Mouse (Mus musculus): ENCODE measurements at regions not wholly inside any gene's neighbourhood (a gene's known extent, or its start where the extent isn't known, plus 50 kb on each side); places are given as distances from the start of the nearest gene placed in this dataset.

- DNase-seq (ENCODE audit: low read depth, low spot score): no peak
These were observed 240.7 kb upstream of the Prep start for GRCm38 (mm10) chr10:44826271-44826670.

GRCm38 (mm10) chr10:44821666-44822065 lies 245.3 kb upstream of the Prep start:
- no peak for DNase-seq (ENCODE audit: low read depth, low spot score)

GRCm38 (mm10) chr10:44820379-44820778 lies 246.6 kb upstream of the Prep start:
- no peak for DNase-seq (ENCODE audit: low read depth, low spot score)

GRCm38 (mm10) chr10:44819361-44819760 lies 247.6 kb upstream of the Prep start:
- no peak for DNase-seq (ENCODE audit: low read depth, low spot score)

GRCm38 (mm10) chr10:44818615-44819014 lies 248.4 kb upstream of the Prep start:
- no peak for DNase-seq (ENCODE audit: low read depth, low spot score)

DNA sequence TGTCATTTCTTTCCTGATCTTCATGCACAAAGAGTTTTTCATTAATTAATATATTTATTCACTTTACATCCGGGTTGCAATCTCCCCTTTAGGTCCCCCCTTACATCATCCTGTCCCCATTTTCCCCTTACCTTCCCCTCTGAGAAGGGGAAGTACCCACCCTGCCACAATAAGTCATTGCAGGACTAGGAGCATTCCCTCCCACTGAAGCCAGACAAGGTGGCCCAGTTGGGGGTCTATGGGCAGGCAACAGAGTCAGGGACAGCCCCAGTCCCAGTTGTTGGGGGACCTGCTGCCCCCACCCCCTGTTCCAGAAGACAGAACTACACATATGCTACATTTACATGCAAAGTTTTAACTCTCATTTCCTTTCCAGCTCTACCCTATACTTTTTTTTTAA lies 267.9 kb upstream of the Prdm1 start:
- DNase-seq (ENCODE audit: low read depth, low spot score): no peak

DNA sequence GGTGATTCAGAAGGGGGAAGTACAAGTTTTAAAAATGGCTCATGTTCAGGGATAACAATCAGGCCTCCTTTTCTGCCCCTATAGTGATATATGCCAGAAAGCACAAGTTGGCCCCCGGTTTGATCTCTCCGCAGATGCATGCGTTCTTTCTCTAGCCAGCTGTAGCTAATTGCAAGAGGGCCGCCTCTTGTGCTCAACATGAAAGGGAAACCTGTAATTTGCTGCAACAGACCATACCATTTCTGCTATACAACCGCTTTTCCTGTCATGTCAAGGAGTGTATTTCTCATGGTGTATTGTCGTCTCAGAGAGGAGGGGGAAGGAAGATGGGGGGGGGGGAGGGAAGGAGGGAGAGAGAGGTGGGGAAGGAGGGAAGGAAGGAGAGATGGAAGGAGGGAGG lies 257.1 kb upstream of the Prdm1 start:
- no peak for DNase-seq (ENCODE audit: low read depth, low spot score)

GRCm38 (mm10) chr10:44780381-44780958 lies 252.2 kb upstream of the Prdm1 start:
- no peak for DNase-seq (ENCODE audit: low read depth, low spot score)

GRCm38 (mm10) chr10:44779568-44780207 lies 251.4 kb upstream of the Prdm1 start:
- DNase-seq (ENCODE audit: low read depth, low spot score): no peak

DNA sequence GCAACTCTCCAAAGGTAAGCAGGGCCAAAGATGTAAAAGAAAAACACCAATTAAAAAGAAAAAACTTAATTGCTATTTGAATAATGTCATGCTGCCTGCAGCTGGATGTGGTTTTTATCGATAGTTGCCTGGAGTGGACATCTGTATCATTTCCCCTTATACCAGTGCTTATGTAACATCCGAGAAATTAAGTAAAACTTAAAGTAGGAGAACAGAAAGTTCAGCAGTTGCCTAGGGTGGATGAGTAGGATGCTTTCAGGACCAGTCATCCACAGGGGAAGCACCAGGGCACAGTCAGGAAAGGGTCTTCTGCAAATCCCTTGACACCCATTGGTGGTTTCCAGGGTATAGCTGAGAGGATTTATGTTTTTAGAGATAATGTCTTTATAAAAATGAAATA lies 248.9 kb upstream of the Prdm1 start:
- DNase-seq (ENCODE audit: low read depth, low spot score): no peak

DNA sequence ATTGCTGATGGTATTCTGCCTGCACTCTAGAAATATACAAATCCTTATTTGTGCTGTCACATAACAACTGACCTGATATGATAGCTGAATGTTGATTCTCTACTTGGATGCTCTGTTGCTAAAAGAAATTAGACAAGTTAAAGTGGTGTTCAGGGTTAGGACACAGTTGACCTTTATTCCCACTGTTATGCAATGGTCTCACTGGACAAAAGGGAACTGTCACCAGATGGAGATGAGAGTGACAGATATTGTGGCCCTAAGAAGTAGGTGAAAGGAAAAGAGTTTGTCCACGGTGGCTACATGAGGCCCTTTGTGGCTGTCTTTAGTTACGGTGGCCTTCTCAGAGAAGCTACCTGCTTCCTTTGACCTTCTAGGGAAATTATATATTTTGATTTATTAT lies 247.9 kb upstream of the Prdm1 start:
- no peak for DNase-seq (ENCODE audit: low read depth, low spot score)

DNA sequence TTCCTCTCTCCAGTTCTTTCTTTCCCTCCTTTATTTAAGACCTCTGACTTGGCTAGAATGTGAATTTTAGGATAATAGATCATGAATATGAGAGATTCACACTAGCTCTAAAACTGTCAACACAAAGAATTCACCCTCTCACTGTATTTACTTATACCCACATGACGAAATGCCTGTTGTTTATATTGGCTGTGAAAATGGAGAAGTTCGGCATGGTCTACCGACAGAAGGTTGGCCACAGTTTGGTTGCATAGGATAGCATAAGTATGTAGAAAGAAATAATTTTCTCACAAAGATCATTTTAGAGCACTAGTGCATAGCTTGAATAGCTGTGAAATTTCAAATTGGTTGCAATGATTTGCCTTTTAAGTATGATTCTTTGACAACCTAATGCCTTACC lies 237.2 kb upstream of the Prdm1 start:
- no peak for DNase-seq (ENCODE audit: low read depth, low spot score)

GRCm38 (mm10) chr10:44763102-44763501 lies 234.8 kb upstream of the Prdm1 start:
- DNase-seq (ENCODE audit: low read depth, low spot score): no peak

GRCm38 (mm10) chr10:44762068-44762467 lies 233.8 kb upstream of the Prdm1 start:
- DNase-seq (ENCODE audit: low read depth, low spot score): no peak

DNA sequence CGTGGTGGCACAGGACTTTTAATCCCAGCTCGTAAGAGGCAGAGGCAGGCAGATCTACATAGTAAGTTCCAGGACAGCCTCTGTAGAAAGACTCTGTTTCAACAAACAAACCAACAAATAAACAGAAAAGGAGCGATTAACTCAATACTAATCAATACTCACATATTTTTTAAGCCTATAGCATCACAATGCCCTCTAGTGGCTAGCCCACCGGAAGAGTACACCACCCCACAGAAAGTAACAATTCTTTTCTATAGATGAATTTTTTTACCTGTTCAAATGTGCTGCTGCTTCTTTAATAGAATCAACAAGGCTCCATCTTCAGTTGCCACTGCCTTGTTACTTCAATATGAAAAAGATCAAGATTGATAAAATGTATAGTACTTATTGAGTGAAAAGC lies 233.0 kb upstream of the Prdm1 start:
- DNase-seq (ENCODE audit: low read depth, low spot score): no peak

- no peak for DNase-seq (ENCODE audit: low read depth, low spot score)
These were observed 227.2 kb upstream of the Prdm1 start for GRCm38 (mm10) chr10:44755355-44755957.

DNA sequence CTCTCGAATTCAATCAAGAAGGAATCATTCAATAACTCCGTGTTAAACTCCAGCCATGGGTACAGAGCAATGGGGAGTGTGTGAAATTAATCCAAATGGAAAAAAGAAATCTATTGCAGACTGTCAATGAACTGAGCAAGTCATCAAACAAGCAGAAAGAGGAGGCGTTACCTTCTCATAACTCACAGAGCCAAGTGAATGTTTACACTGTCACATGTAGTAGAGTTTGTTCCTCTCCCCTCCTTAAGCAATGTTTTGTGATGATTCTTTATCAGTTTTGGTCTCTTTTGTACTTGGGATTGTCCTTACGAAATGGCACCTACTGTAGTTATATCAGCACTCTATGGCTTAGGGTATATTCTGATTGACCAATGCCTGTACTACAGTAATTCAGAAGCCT lies 226.6 kb upstream of the Prdm1 start:
- DNase-seq (ENCODE audit: low read depth, low spot score): no peak

DNA sequence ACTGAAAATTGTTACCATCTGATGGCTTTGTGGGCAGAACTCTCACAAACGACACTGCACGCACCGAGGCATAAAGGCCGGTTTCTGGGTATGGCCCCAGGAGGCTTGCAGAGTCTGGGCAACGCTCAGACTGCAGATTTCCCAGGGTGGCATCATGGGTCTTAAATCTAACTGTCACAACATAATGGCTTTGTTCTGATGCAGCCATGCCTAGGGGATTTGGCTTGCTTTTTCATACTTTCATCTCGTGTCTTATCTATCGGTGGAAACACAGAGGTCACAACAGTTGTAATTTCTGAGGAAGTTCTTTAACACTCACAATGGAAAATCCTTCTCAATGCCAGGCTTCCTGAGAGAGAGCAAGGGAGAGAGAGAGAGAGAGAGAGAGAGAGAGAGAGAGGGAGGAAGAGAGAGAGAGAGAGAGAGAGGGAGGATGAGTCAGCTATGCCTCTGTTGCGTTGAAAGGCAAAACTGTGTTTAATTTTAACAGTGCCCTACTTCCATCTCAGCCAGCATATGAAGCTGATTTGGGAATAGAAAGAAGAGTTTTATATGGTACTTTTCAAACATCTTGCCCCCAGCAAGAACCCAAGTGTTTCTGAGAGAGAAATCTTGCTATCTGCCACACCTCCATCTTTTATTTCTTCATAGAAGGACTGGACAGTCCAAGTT lies 224.6 kb upstream of the Prdm1 start:
- DNase-seq (ENCODE audit: low read depth, low spot score): no peak

- no peak for DNase-seq (ENCODE audit: low read depth, low spot score)
These were observed 222.8 kb upstream of the Prdm1 start for GRCm38 (mm10) chr10:44751061-44751460.

DNA sequence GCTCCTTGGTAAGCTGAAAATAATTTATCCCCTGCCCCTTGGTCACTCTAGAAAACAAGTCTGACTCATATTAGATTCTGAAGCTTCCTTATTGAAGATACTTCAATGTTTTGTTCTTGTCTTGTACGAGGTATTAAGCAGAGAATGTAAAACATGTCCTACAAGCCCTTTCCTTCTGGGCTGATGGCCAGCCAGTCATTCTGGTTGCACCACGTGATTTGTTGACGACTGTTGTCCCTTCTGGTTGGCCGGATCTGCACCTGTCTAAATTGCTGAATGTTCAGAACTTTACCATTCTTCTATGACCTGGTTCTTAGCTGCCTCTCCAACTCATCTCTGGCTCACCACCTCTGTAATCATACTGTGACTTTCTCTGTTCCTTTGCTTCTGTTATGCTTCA lies 220.9 kb upstream of the Prdm1 start:
- DNase-seq (ENCODE audit: low read depth, low spot score): no peak

GRCm38 (mm10) chr10:44747419-44747818 lies 219.1 kb upstream of the Prdm1 start:
- DNase-seq (ENCODE audit: low read depth, low spot score): no peak

GRCm38 (mm10) chr10:44744221-44744620 lies 215.9 kb upstream of the Prdm1 start:
- DNase-seq (ENCODE audit: low read depth, low spot score): no peak

DNA sequence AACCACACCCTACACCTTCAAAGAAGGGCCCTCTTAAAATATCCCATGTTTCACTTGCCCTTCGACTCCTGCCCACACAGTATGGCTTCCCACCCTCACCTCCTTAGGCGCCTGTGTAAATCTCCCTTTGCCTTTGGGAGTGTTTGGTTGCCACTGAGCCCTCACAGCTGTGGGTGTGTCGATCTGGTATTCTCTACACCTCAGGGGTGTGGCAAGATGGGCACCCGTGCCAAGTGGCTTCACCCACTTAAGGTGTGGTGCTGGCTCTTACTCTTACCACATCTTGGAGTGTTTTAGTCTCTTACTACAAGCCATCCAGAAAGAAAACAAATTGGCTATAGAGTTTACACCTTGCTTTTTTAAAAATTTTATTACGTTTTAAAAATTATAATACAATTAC lies 205.3 kb upstream of the Prdm1 start:
- no peak for DNase-seq (ENCODE audit: low read depth, low spot score)
